Mouse (Mus musculus) heart, postnatal 4 days (tissue): ENCODE results near the gene Syne1. TPM values are rescaled to one million over a fixed set of nuclear protein-coding genes. Genes with fewer than 3 reads are reported as not detected.
A peak's percentile ranks its signal among the peaks of the same experiment; 100 is the strongest.

Source experiments
- DNase-seq: peaks from one replicate; pipeline ENCODE4 v3.0.0; 2021
- total RNA-seq, 2 experiments: library from RNA; stranded (reverse); gene quantifications; 2 replicates each; pipeline ENCODE4 v1.2.3; 2021

Gene Syne1
- total RNA-seq, 2 experiments from 2014 or later: 84.4 to 84.6 TPM

DNA sequence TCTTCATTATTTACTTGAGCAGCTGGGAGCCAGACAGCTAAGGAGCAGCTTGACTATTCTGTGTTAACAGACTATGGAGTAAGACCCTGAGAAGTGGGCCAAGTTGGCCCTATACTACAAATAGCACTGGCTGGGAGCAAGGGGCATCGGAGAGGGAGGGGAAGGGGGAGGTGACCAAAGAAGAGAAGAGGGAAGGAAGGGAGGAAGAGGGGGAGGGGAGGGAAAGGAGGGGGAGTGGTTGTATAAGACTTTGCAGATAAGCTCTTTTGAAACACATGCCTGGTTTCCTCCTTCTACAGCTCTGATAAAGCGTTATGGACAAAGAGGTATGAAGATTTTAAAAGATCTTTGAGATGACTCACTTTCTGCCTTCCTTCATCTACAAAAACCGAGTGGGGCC is 36.0 kb downstream of the Syne1 start:
- no peak for DNase-seq

DNA sequence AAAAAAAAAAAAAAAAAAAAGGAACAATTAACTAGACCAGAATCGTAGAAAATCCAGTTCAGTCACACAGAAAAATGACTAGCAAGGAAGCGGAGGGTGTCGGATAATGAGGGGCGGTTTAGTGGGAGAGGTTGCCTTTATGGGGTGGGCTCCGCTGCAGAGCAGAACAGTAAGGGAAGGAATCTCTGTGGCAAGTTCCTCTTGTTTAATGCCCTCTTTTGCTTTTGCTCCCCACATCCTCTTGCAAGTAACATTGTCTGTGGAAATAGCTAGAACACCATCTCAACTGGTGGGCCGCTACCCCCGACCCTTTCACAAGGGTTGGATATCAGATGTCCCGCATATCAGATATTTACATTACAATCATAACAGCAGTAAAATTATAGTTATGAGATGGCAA is 37.1 kb downstream of the Syne1 start:
- DNase-seq: no peak

DNA sequence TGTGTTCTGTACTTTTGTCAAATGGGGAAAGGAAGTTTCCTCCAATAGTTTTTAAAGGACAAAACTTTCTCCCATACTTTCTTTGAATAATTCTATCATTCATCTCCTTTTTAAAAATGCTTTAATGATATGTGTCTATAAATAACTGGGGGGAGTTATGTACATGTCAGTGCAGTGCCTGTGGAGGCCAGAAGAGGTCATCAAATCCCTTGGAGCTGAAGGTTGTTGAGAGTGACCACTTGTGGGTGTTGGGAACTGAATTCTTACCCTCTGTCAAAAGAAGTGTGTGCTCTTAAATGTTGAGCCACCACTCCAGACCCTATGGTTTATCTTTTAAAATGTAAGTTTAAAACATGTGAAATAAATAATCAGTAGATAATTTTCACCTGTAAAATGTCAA is 39.0 kb downstream of the Syne1 start:
- DNase-seq: peak; percentile 32

DNA sequence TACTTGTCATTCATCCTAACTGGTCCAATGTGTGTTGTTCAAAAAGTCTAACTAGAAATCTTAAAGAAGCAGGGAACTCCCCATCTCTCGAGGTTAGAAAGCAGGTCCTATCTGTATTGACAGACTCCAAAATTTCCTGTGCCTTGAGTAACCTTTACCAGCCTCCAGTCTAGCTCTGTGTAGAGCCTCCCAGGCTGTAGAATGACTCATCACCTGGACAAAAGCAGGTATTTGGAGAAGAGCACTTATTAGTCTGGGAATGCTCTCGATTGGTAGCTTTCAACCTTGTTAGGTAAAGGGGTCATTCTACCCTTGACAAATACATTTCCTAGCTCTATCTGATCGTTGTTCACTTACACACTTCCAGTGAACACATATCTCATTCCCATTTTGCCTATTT is 39.9 kb downstream of the Syne1 start:
- DNase-seq: no peak

DNA sequence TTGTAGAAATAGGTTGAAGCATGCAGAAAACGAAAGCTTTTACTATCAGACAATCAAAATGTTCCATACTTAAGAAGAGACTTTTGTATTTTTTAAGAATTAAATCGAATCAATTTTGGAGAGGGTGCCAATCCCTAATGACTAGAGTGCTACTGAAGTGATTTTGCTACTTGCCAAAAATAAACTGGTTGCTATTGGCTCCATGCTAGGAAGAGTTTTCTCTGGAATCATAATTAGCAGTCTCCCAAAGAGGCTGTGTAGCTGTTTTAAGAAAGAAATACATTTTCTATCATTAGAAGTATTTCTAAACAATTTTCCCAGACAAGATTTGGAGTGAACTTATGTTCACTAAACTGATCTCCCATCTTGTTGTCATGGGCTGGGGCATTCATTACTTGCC is 43.8 kb downstream of the Syne1 start:
- no peak for DNase-seq

DNA sequence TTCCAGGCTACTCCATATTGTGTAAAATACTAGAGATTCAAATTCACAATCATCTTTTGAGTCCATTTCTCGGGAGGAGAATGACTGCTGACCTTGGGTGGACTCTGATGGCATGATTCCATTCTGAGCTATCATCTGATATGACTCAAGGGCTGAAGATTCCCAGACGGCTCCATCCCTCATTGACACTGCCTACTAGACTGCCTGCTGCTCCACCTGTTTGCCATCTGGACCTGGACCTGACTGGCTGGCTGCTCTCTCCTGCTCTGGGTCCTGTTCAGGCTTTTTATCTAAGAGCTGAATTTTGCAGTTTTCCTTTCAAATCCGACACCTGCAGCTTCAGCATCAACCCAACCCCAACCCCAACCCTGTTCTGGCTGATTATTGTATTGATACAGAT is 46.5 kb downstream of the Syne1 start:
- DNase-seq: no peak

DNA sequence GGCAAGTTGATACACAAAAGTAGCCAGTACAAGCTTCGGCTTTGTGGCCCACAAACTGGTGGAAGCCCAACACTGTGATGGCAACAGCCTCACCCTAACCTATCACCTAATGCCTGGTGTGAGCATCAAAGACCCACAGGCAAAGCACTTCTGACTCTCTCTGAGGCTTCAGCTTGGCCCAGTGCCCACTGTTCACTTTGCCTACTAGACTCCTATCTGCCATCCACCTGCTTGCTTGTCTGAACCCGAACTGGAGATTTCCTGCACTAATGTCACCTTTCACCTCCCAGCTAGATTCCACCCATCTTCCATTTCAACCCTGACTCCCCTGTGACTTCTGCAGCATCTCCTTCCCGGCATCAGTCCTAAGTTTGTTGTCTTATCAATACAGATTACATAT is 47.4 kb downstream of the Syne1 start:
- DNase-seq: no peak

DNA sequence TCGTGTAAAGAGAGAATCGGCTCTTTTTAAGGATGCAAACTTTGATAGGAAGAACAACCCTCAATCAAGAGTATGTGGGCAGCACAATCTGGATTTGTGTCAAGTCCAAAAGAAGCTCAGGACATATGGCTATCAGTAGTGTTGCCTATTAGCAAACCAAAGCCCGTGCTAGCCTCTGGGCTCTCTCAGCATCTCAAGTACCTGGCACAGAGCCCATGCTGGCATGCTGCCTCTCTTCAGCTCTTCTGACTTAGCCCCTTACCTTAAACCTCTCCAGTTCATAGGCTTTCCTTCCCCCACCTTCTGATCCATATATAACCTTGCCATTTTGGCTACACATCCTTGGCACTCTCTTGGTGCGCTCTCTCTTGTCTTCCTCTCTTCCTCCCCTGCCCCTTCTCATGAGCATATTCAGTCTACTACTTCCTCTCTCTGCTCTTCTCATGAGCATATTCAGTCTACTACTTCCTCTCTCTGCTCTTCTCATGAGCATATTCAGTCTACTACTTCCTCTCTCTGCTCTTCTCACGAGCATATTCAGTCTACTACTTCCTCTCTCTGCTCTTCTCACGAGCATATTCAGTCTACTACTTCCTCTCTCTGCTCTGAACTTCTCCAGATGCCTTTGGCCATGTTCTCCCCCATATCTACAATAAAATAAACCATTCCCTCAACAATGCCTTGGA is 51.5 kb downstream of the Syne1 start:
- DNase-seq: peak; percentile 24

DNA sequence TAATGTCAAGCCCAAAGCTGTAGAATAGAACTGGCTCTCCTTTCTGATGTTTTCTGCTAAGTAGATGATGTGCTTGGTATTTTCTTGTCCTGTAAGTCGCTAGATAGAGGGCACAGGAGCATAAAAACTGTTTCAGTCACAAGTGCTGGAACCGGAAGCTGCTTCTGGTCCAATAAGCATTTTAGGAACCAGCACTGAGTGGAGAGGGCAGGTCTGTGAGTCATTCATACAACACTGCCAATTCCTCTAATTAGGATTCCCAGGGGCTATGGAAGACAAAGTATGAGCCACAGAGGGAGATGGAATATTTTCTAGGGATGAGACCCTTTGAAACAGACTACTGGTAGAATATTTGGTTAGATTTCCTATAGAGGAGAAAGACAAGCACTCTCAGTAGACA is 53.4 kb downstream of the Syne1 start:
- DNase-seq: no peak

DNA sequence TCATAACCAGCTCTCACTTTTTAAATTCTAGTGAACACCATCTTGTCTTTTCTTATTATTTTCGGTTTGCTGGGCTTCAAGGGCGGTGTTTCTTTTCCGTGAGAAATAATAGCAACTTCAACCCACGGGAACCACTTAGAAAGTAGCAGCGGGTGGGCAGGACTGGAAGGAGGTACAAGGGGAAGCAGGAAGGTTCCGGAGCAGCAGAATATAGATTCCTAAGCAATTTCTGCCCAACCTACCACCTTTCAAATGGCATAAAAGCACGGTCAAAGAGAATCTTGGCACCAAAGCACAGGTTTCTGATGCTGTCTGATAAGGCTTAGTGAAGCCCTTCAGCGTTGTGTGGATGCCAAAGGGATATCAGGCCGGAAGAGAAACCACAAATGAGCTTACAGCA is 60.2 kb downstream of the Syne1 start:
- no peak for DNase-seq

DNA sequence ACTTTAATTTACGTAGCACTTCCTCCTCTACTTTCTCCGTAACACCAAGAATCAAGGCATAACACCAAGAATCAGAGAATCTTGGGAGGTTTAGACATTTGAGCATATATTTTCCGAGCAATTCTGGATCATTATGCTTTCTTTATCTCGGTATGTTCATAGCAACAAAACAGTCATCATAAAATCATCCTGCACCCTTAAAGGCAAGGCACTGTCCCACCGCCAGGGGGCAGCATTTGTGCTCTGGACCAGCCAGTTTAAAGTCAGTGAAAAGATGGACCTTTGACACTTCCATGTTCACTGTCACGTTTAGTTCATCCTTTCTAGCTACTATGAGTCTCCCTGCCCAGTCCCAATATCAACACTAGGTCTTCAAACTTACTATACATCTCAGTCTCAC is 61.3 kb downstream of the Syne1 start:
- peak; percentile 38 for DNase-seq

DNA sequence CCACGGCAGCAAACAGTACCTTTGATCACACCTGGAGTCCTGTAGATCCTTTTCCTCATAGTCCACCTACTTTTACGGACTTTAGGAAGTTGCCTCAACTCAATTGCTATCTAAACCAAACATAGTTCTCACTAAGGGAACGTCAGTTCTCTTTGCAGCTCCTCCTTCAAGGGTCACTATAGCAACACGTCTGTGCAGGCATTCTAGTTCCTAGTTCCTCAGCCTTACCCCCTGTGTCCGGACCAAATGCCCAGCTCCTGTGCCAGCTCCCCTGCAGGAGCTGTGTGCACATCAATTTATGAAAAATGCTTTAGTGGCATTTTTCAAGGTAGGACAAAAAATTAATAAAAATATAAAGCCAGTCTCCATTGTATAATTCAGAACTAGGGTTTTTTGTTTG is 63.2 kb downstream of the Syne1 start:
- no peak for DNase-seq

DNA sequence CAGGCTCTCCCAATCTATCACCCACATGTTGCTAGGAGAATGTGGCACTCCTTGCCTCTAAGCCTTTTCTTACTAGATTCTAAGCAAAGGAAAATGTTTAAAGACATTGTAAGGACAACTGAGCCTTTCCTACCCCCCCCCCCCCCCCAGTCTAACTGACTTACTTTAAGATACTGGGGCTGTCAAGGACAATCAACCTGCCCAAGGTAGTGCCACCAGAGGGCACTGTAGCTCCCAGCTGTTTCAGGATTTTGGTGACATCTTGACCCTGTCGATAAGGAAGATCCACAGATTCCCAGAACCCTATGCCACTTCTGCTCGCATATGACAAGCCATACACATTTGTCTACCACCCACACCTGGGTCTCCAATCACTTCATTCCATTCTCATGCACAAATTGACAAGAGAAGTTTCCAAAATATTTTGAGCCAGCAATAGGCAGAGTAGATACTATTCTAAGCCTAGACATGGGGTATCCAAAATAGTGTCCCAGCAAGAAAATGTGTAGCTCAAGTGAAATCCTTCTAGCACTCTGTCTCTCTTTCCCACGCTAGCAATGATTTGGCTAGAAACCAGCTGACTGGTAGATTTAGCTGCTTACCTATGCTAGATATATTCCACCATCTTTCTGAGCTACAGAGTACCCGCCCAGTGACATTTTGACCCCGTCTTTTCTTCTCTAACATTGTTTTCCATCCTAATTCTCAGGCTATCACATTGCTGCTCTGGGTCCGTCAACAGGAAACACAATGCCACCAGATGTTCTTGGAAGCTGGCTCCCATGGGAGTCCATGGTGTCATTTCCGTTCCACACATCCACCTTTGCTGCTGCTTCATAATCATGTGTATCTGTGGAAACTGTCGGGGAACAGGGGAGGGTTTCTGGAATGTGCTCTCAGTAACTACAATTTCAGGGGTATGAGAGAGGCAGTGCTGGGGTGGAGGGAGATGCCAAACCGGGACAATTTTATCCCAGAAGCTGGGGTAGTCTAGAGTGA is 70.4 kb downstream of the Syne1 start:
- no peak for DNase-seq

DNA sequence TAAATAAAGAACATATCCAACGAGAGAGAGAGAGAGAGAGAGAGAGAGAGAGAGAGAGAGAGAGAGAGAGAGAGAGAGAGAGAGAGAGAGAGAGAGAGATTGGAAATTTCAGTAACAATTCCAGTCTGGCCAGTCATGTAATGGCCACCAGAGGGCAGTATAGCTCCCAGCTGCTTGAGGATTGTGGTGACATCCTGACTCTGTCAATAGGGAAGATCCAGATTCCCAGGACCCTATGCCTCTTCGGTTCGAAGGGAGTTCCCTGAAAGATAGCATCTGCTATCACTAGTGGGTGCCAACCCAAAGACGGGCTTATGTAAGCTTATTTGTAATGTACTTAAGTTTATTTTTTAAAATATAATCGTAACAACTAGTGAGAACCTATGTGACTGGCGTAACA is 71.2 kb downstream of the Syne1 start:
- peak; percentile 57 for DNase-seq

DNA sequence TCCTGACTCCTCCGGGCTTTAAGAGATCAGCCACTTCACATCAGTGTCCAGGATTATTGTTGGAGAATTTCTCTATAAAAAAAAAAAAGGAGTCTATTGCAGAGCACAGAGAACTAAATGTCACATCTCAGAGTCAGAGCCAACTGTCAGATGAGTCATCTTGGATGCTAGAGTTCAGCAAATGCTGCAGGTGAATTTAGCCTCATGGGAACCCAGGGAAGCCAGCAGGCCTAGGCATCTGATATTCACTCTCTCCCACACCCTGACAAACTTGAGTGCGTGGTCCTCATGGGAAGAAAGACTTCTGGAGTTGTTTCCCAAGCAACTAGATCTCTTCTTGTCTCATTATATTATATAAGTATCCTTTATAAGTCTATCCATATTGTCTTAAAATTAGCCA is 82.6 kb downstream of the Syne1 start:
- DNase-seq: no peak

DNA sequence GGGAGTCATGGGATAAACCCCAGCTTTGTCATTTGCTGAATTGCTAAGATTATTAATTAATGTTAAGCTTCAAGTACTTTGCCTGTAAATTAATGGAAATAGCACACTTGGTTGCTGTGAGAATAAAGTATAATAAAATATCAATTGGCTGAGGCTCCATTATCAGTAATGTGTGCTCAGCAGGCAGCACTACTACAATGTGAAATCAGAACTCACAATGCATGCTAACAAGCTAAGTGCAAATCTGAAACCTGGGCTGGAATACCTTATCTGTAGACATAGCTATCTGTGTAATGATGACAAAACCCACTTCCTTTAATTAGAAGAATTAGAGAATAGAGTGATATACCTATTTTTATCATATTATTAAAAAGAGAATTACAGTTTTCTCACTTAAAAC is 97.5 kb downstream of the Syne1 start:
- DNase-seq: no peak

DNA sequence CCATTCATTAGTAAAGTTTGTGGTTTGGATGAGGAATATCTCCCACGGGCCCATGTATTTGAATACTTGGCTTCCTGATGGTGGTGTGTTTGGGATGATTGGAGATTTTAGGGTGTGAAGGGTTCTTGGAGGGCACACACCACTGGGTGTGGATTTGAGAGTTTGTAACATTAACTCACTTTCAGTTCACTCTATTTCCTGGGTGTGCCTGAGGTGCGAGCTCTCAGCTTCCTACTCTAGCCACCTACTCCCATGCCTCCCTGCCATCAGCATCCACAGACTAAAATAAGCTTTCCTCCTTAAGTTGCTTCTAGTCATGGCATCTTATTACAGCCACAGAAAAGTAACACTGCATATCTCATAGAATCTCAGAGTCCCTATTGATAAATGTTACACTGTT is 101.3 kb downstream of the Syne1 start:
- no peak for DNase-seq

DNA sequence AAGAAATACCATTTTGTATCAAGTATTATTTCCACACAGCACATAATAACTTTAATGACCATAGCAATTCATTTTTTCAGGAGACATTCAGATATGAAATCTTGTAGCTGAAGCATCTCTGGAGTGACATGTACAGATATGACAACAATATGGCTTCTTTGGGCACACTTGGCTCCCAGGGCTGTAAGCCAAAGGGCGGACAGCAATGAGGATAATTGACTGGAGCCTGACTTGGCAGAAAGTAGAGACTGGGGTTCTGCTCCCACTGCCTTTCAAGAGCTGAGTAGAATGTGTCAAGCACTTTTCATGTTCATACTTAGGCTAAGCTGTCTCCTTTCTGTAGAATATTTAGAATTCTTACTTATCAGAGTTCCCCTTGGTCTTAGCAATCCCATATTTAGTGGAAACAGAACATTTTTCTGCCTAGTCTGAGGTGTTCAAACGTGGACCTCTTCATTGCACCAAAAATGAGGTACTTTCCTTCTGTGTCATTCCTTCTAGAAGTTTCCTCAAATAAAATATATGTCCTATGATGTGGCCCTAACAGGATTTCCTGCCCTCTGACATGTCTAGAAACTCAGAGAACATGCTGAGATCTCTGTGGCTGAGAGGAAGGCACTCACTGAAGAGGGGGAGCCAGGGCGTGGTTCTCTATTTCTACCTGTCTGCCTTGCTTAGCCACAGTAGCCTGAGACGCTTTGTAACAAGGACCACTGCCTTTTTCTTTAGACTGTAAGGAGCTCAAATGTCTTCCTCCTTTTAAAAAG is 103.1 kb downstream of the Syne1 start:
- no peak for DNase-seq

DNA sequence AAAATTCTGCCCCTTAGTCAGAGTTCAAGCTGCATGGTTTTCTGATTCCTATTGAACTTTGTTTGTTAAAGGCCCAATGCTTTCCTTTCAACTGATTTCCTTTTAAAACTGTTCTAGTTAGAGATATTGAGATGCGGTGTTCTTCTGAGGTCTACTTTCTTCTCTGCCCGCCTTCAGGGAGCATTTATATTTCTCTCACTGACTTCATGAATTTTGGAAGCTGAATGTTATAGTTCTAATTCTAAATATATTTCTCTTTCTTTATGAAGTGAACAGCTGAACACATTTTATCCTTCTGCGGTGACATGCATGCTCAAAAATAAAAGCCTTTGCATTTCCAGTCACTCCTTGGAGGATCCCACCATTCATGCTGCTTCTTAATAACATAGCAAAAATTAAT is 106.0 kb downstream of the Syne1 start:
- no peak for DNase-seq

DNA sequence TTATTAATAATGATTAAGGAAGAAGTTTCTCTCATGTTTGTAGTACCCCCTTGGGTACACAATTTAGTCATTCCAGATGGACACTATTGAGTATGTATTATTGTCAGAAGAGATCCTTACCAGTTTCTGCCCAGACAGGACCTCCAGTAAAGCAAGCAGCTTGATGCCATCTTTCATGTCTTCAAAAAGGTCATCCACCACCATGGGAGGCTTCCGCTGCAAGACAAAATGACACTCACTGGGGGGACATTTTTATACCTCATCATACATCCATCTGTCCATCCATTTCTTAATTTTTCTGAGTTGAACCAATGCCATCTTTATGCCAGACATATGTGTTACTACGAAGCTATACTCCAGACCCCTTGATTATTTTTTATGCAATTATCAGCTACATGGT is 108.3 kb downstream of the Syne1 start:
- DNase-seq: no peak

DNA sequence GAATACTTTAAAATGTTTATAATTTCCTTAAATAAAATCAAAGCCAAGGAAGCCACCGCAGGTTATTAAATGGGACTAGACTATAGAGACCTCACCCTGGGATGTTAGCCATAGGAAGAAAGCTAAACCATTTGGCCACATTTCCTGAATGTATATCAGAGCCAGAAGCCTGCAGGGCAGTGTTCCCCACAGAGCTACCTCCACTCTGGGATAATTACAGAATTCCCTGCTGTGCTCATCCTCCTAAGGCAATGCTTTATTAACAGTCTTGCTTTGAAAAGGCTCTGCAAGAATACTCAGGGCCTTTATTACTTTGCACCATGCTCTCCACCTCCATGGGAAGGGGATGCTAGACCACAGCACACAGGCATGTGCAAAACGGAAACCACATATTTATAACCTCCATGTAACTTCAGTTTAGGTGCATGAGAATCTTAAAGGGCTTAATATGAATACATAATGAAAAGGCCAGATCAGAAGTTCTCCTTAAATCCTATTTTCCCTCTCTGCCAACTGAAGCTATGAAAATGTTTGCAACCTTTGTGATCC is 111.4 kb downstream of the Syne1 start:
- no peak for DNase-seq

DNA sequence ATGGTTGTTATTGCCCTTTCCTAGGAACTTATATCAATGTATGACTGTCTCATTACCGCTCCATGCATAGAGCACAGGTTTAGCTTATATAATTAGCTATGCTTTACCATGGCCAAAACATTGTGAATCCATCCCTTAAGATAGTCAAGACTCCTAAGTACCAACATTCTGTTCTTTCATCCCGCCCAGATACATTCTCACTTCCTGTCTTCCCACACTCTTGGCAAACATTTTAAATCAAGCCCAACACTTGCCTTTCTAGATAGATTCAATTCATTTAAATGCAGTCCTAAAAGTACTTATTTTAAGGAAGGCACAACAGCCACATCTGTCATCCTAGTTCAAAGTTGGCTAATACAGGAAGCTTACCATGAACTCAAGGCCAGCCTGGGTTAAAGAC is 113.5 kb downstream of the Syne1 start:
- no peak for DNase-seq

DNA sequence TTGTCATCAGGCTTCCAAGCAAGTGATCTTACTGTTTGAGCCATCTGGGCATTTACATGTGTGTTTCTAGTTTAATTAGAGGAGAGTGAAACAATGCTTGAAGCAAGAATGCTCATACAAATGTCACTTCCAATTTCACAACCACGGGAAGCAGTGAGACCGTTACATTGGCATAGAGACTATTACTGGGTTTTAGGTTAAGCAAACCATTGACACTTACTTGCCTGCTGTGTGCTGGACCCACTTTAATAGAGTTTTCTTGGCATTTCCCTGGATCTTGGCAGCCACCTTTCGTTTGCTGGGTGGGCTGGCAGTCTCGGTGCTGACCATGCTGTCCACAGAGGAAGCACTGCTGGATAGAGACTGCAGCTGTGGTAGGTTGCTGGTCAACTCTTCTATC is 127.3 kb downstream of the Syne1 start:
- no peak for DNase-seq
